Mouse (Mus musculus) spleen, embryonic (tissue): ENCODE measurements around the gene Krtap15.

Source experiments
- CTCF ChIA-PET: fragments of 350-600 bp; sonication (Branson Sonifier 250); formaldehyde crosslinking; loops from one replicate; lab custom pipeline; 2022; lab: Charles Lee

Krtap15 gene

GRCm38 (mm10) chr16:88820066-88820465, at the start of gene Krtap15:
Gene Krtap15, plus strand, starts transcription at chr16:88820215.
- CTCF ChIA-PET, result no interaction called here

- CTCF ChIA-PET, result no interaction called here
Observed at GRCm38 (mm10) chr16:88774106-88774505, 45.9 kb upstream of the Krtap15 start, which contains the start of gene 2310057N15Rik. Gene 2310057N15Rik, minus strand, starts transcription at chr16:88774206.

GRCm38 (mm10) chr16:88777596-88777995, 42.4 kb upstream of the Krtap15 start, which contains the start of gene Gm5965:
Gene Gm5965, plus strand, starts transcription at chr16:88777896.
- CTCF ChIA-PET, result no interaction called here

GRCm38 (mm10) chr16:88786786-88787185, 33.2 kb upstream of the Krtap15 start:
- CTCF ChIA-PET, result no interaction called here

GRCm38 (mm10) chr16:88811827-88812226, 8.2 kb upstream of the Krtap15 start, which contains the start of gene Gm20741:
Gene Gm20741, minus strand, starts transcription at chr16:88812220.
- CTCF ChIA-PET, result no interaction called here

- CTCF ChIA-PET, result no interaction called here
Observed at GRCm38 (mm10) chr16:88823736-88824135, 3.7 kb downstream of the Krtap15 start.

- CTCF ChIA-PET, result no interaction called here
Observed at GRCm38 (mm10) chr16:88826095-88826652, 6.2 kb downstream of the Krtap15 start, which contains the start of gene Krtap14. Gene Krtap14, minus strand, starts transcription at chr16:88826145.

GRCm38 (mm10) chr16:88826978-88827377, 7.0 kb downstream of the Krtap15 start:
- CTCF ChIA-PET, result no interaction called here

- CTCF ChIA-PET, result no interaction called here
Observed at GRCm38 (mm10) chr16:88847363-88847762, 27.3 kb downstream of the Krtap15 start.

- CTCF ChIA-PET, result interaction anchor here (0.6 kb wide), 1 partner anchor 19 kb away, joined by 3 read pairs; no protein-coding TSS in a partner anchor
Observed at GRCm38 (mm10) chr16:88848558-88848957, 28.5 kb downstream of the Krtap15 start.

GRCm38 (mm10) chr16:88851450-88851849, 31.4 kb downstream of the Krtap15 start:
- CTCF ChIA-PET, result no interaction called here

GRCm38 (mm10) chr16:88864887-88865407, 44.9 kb downstream of the Krtap15 start:
- CTCF ChIA-PET, result no interaction called here

- CTCF ChIA-PET, result no interaction called here
Observed at GRCm38 (mm10) chr16:88869311-88869710, 49.3 kb downstream of the Krtap15 start, which contains the start of gene Krtap19-1. Gene Krtap19-1, minus strand, starts transcription at chr16:88869411.

GRCm38 (mm10) chr16:88874169-88874568, 54.2 kb downstream of the Krtap15 start, which contains the start of gene Krtap19-2:
Gene Krtap19-2, minus strand, starts transcription at chr16:88874269.
- CTCF ChIA-PET, result no interaction called here

GRCm38 (mm10) chr16:88877938-88878337, 57.9 kb downstream of the Krtap15 start, which contains the start of gene Krtap19-3:
Gene Krtap19-3, minus strand, starts transcription at chr16:88878038.
- CTCF ChIA-PET, result interaction anchor here (0.8 kb wide), 1 partner anchor 25 kb away, joined by 6 read pairs; no protein-coding TSS in a partner anchor
